Mouse (Mus musculus) urinary bladder, postnatal 25 days (tissue): Measurements from ENCODE around the gene Sipa1l3.
A peak's percentile ranks its signal among the peaks of the same experiment; 100 is the strongest.

ENCODE experiments used
- DNase-seq: peaks from one replicate; pipeline ENCODE4 v3.0.0; 2022; ENCODE audit warnings: low spot score

The Sipa1l3 gene

GRCm38 (mm10) chr7:29505337-29506318 is 12.8 kb downstream of the Sipa1l3 start:
- peak; percentile 30 for DNase-seq

- DNase-seq, result no peak
These were observed 13.7 kb downstream of the Sipa1l3 start for GRCm38 (mm10) chr7:29504683-29505290.

GRCm38 (mm10) chr7:29503616-29504015 is 14.8 kb downstream of the Sipa1l3 start:
- no peak for DNase-seq

DNA sequence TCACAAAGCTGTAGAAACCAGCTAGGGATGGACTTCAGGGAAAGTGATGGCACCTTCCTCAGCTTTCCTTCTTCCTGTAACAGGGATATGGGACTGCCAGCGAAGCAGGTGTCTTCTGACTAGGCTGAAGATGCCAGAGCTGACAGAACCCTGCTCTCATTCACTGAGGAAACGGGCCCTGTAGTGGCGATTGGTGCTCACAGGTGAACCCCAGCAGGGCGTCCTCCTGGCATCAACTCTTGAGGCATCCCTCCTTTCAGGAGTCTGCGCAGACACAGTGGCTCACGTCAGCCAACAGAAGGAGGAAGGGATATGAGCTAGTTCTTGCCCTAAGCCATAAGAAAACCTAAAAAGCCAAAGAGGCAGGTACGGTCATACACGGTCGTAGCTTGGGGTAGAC is 17.2 kb downstream of the Sipa1l3 start:
- DNase-seq, result no peak

GRCm38 (mm10) chr7:29499071-29499470 is 19.4 kb downstream of the Sipa1l3 start:
- no peak for DNase-seq

DNA sequence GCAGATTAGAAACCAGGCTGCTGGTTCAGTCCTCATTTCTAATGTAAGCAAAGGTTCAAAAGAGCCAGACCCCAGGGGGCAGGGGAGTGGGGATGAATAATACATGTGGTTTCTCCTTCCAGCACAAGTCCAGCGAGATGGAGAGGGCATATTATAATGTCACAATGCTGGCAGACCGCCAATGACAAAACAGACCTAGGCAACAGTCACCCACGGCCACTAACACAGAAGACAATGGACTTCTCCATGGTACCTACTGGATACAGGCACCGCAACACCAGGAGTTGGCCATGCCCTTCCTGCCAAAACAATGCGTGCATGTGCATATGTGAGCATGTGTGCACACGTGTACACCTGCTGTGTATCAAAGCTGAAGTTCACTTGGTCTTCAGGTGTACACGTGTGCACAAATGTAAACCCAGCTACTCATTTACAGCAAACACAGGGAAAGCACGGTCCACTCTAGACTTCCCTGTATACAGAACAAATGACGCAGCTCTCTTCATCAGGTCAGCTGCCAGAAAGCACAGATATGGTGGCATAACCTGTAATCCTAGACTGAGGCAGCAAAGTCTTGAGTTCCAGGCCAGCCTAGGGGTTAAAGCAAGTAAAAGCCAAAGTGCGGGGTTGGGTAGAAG is 21.4 kb downstream of the Sipa1l3 start:
- DNase-seq, result no peak

GRCm38 (mm10) chr7:29496332-29496731 is 22.1 kb downstream of the Sipa1l3 start:
- no peak for DNase-seq

DNA sequence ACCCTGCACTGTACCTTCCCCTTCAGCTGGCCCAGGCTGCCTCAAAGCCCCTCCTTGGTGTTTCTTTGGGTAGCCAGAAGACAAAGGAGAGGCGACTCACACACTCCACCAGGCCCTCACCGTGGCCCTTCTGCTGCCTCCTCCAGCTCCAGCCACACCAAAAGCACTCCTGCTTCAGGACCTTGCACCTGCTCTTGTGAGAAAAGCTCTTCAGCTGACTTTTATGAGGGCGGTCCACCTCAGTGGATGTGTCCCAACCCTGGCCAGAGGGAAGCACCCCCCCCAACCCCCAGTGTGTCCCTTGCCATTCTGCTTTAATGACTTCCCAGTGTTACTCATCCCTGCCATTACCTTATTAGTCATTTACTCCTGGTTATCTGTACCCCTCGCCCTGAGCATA is 22.6 kb downstream of the Sipa1l3 start:
- no peak for DNase-seq

- no peak for DNase-seq
These were observed 23.6 kb downstream of the Sipa1l3 start for GRCm38 (mm10) chr7:29494854-29495253.

DNA sequence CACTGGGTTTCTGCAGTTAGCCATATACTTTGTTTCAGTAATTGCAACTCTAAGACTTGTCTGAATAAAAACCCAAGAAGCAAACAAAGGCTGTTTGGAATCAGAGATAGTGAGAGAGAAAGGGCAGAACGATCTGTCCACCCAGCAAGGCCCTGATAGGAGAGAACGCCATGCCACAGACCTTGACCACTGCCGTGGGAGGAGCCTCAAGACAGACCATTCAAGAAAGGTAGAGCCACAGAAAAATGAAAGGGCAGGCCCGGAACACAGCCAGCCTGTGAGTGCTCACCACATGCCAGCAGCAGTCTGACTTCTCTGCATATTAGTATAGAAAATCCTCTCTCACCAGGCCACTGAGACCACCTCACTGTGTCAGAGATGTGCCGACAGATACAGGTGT is 24.4 kb downstream of the Sipa1l3 start:
- DNase-seq, result no peak

- DNase-seq, result no peak
These were observed 25.4 kb downstream of the Sipa1l3 start for GRCm38 (mm10) chr7:29492992-29493391.

- no peak for DNase-seq
These were observed 26.6 kb downstream of the Sipa1l3 start for GRCm38 (mm10) chr7:29491861-29492260.

DNA sequence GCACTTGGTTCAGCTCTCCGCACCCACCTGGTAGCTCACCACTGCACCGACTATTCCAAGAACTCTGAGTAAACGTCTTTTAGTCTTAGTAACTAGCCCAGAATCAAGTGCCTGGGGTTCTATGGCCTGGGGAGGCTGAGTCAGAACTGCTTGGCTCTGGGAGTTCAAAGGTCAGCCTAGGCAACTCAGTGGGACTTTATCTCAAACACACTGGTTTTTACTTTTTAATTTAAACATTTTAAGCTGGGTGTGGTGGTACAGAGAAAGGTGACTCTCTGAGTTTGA is 27.0 kb downstream of the Sipa1l3 start:
- DNase-seq, result no peak

- DNase-seq, result no peak
These were observed 27.6 kb downstream of the Sipa1l3 start for GRCm38 (mm10) chr7:29490704-29491470.

DNA sequence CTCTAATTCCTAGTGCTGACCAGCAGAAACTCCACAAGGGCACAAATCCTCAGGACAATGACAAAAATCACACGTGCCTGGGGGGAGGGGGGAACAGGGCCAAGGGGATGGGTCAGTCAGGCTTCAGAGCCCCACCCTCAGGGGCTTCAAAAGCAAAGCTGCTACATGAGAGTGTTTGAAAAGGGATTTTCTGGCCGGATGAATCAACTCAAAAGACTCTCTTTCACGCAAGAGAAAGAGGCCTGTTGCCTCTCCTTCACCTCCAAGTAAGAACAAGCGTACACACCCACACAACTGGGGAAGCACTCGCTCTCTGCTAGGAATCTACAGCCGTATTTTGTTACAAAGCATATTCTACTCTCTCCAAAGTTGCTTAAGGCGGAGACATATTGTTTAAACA is 28.6 kb downstream of the Sipa1l3 start:
- DNase-seq, result no peak

DNA sequence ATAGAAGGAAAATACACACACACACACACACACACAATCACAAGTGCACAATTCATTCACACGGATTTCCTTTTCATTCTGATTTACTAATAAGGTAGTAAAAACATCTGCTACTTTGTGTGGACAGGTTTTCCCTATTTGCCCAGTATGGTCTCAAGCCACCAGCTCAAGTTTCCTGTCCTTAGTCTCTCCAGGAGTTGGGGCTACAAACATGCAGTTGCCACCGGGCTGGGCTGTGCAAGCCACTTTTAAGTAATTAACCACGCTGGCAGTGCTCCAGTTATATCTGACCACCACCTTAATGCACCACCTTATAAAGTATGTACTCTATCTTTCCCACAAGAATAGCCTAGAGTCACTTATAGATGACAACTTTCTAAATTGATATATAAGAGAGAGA is 29.1 kb downstream of the Sipa1l3 start:
- DNase-seq, result no peak

DNA sequence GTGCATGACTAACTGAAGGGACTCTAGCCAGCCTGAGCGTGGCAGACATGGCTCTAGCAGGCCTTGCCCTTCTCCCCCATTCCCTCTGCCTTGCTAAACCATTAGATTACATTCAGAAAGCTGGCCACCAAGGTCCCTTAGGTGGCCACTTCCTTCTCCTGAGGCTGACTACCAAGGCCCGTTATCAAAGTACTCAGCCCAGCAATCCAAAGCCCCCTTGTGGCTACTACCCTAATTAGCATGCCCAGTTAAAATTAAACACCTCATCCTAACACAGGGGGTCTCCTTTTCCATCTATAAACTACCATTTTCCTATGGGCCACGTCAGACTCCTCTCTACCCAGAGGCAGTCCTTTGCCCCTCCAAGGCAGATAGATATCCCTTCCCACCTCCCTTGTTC is 31.7 kb downstream of the Sipa1l3 start:
- DNase-seq, result no peak

DNA sequence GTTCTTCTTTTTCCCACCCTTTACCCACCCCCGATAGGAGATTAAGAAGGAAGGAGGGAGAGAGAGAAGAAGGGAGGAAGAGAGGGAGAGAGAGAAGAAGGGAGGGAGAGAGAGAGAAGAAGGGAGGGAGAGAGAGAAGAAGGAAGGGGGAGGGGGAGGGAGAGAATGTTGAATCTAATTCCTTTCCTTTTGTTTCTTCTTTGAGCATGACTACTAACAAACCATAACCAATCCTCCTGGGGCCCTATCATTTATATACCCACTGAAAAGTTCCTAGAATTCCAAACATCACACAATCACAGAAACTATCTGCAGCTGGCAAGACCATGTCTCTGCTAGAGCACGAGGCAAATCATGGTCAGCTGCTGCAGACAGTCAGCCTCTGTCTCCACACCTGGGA is 32.7 kb downstream of the Sipa1l3 start:
- DNase-seq, result no peak

DNA sequence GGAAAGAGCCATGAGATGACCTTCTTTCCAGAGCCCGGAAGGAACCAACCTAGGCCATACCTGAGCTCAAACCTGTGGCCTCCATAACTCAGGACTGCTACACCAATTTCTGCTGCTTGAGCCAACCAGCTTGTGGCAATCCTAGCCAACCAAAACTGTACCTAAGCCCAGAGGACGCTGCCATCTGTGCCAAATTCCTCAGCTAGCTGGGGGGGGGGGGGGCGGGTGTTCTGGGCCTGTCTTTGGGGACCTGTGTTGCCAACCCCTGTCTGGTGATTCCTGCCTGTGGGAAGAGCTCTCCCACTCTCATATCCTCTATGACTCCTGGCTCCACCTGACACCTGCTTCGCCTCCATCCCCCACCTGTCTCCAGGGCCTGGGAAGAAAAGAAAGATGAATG is 34.9 kb downstream of the Sipa1l3 start:
- DNase-seq, result no peak

DNA sequence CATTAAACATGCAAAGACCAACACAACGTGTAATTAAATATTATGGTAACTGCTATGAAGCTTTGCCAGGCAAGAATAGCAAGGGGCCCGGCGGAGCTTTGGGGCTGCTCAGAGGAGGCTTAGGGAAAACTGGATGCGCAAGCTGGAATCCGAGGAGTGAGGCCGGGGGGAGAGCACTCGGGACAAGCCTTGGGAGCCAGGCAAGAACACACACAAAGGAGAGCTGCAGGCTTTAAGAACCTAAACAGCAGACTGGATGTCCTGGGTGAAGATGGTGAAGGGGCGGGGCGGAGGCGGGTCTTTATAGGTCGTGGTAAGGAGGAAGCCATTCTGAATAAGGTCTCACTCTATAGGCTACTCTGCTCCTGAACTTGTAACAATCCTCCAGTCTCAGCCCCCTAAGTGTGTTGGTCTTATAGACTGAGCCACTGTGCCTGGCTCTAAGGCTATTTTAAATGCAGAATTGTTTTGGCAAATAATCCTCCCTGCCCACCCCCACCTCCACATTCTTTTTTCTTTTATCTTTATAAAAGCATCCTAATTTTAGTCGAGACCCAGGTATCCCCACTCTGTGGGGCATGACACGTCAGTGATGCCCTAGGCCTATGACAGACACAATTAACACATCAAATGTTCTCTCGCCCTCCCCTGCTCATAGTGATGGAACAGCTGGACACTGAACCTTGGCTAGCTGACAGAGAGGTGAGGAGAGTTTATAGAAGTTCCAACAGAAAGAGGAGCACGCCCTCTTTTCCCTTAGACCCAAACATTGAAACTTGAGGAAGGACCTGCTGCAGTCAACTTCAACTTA is 36.9 kb downstream of the Sipa1l3 start:
- DNase-seq, result no peak

- DNase-seq, result no peak
These were observed 37.7 kb downstream of the Sipa1l3 start for GRCm38 (mm10) chr7:29480590-29481344.
